Mouse (Mus musculus): ENCODE data around the gene Zfp536. TPM values are rescaled to one million over a fixed set of nuclear protein-coding genes. Genes with fewer than 3 reads are reported as not detected.

The Zfp536 gene
- polyA plus RNA-seq, 1 experiment from 2014 or later = 3.7 TPM

- H3K4me2 ChIP-seq (ENCODE audit: low read length) = no peak overlapping the region
These were observed 214.1 kb downstream of the Zfp536 start for GRCm38 (mm10) chr7:37559341-37559740.

GRCm38 (mm10) chr7:37556811-37557210 is 216.6 kb downstream of the Zfp536 start:
- no peak for TF ChIP-seq CTCF (IDR thresholded peaks at IDR 0.05; ENCODE audit: low read depth)
- DNase-seq (ENCODE audit: low spot score) = no peak
- no peak overlapping the region for H3K9ac ChIP-seq (ENCODE audit: low read depth, low read length)
- no peaks in the 10 kb centered on the region for H3K36me3 ChIP-seq (ENCODE audit: insufficient read depth, low read length)
- no peak for ATAC-seq (replicated peaks; ENCODE audit: low FRiP score, low read depth)
- no peaks in the 10 kb centered on the region for H3K4me1 ChIP-seq (replicated peaks; ENCODE audit: insufficient read depth, low read length)
- no peak overlapping the region for H3K4me2 ChIP-seq (ENCODE audit: low read length)
- no peaks in the 10 kb centered on the region for H3K27me3 ChIP-seq (ENCODE audit: insufficient read depth, low read length)
- H3K27ac ChIP-seq = no peak overlapping the region
- H3K4me3 ChIP-seq (replicated peaks; ENCODE audit: low read depth, low read length) = no peak overlapping the region
- no peaks in the 10 kb centered on the region for H3K9me3 ChIP-seq (replicated peaks; ENCODE audit: low read length)
- 92% methylated on average over 1 of the region's 1 CpGs for WGBS

More at GRCm38 (mm10) chr7:37559341-37559740, 214.1 kb downstream of the Zfp536 start:
- no peaks in the 10 kb centered on the region for H3K9me3 ChIP-seq (replicated peaks; ENCODE audit: low read length)
- H3K36me3 ChIP-seq (ENCODE audit: insufficient read depth, low read length) = no peaks in the 10 kb centered on the region
- no peak for DNase-seq (ENCODE audit: low spot score)
- no peak overlapping the region for H3K27ac ChIP-seq
- 87% methylated on average over 6 of the region's 6 CpGs for WGBS
- H3K27me3 ChIP-seq (ENCODE audit: insufficient read depth, low read length) = no peaks in the 10 kb centered on the region
- ATAC-seq (replicated peaks; ENCODE audit: low FRiP score, low read depth) = no peak
- H3K9ac ChIP-seq (ENCODE audit: low read depth, low read length) = no peak overlapping the region
- TF ChIP-seq CTCF (IDR thresholded peaks at IDR 0.05; ENCODE audit: low read depth) = no peak
- H3K4me1 ChIP-seq (replicated peaks; ENCODE audit: insufficient read depth, low read length) = 0 out of 2 replicates have a peak, but pooled peaks cover 5% of the 10 kb centered on the region
- H3K4me3 ChIP-seq (replicated peaks; ENCODE audit: low read depth, low read length) = no peak overlapping the region

- Histone ChIP-seq H3K36me3 (ENCODE audit: insufficient read depth, low read length) (no peaks in the 10 kb centered on the region), H3K4me2 (ENCODE audit: low read length) (no peak overlapping the region), H3K9ac (ENCODE audit: low read depth, low read length) (no peak overlapping the region), H3K4me3 (replicated peaks; ENCODE audit: low read depth, low read length) (no peak overlapping the region), H3K4me1 (replicated peaks; ENCODE audit: insufficient read depth, low read length) (no peaks in the 10 kb centered on the region), H3K27me3 (ENCODE audit: insufficient read depth, low read length) (no peaks in the 10 kb centered on the region), H3K9me3 (replicated peaks; ENCODE audit: low read length) (no peaks in the 10 kb centered on the region), H3K27ac (no peak overlapping the region)
- ATAC-seq (replicated peaks; ENCODE audit: low FRiP score, low read depth) (no peak), DNase-seq (ENCODE audit: low spot score) (no peak)
- WGBS = 74% methylated on average over 5 of the region's 5 CpGs
- no peak for TF ChIP-seq CTCF (IDR thresholded peaks at IDR 0.05; ENCODE audit: low read depth)
These were observed 219.0 kb downstream of the Zfp536 start for GRCm38 (mm10) chr7:37554405-37554804.

- ATAC-seq (replicated peaks; ENCODE audit: low FRiP score, low read depth) (no peak), DNase-seq (ENCODE audit: low spot score) (no peak)
- H3K4me1 ChIP-seq (replicated peaks; ENCODE audit: insufficient read depth, low read length) = no peaks in the 10 kb centered on the region
- H3K4me3 ChIP-seq (replicated peaks; ENCODE audit: low read depth, low read length) = no peak overlapping the region
- H3K27ac ChIP-seq = no peak overlapping the region
- TF ChIP-seq CTCF (IDR thresholded peaks at IDR 0.05; ENCODE audit: low read depth) = no peak
- no peaks in the 10 kb centered on the region for H3K9me3 ChIP-seq (replicated peaks; ENCODE audit: low read length)
- no peaks in the 10 kb centered on the region for H3K27me3 ChIP-seq (ENCODE audit: insufficient read depth, low read length)
- WGBS = 71% methylated on average over 3 of the region's 3 CpGs
- no peaks in the 10 kb centered on the region for H3K36me3 ChIP-seq (ENCODE audit: insufficient read depth, low read length)
- no peak overlapping the region for H3K9ac ChIP-seq (ENCODE audit: low read depth, low read length)
- no peak overlapping the region for H3K4me2 ChIP-seq (ENCODE audit: low read length)
These were observed 219.8 kb downstream of the Zfp536 start for GRCm38 (mm10) chr7:37553646-37554045.

GRCm38 (mm10) chr7:37552384-37552783 is 221.1 kb downstream of the Zfp536 start:
- no peaks in the 10 kb centered on the region for H3K4me1 ChIP-seq (replicated peaks; ENCODE audit: insufficient read depth, low read length)
- H3K9ac ChIP-seq (ENCODE audit: low read depth, low read length) = no peak overlapping the region
- no peaks in the 10 kb centered on the region for H3K36me3 ChIP-seq (ENCODE audit: insufficient read depth, low read length)
- WGBS = 36% methylated on average over 3 of the region's 3 CpGs
- no peak for TF ChIP-seq CTCF (IDR thresholded peaks at IDR 0.05; ENCODE audit: low read depth)
- H3K9me3 ChIP-seq (replicated peaks; ENCODE audit: low read length) = no peaks in the 10 kb centered on the region
- H3K4me2 ChIP-seq (ENCODE audit: low read length) = no peak overlapping the region
- ATAC-seq (replicated peaks; ENCODE audit: low FRiP score, low read depth) (no peak), DNase-seq (ENCODE audit: low spot score) (peak; percentile 24)
- no peak overlapping the region for H3K4me3 ChIP-seq (replicated peaks; ENCODE audit: low read depth, low read length)
- no peak overlapping the region for H3K27ac ChIP-seq
- H3K27me3 ChIP-seq (ENCODE audit: insufficient read depth, low read length) = no peaks in the 10 kb centered on the region

GRCm38 (mm10) chr7:37548805-37549204 is 224.6 kb downstream of the Zfp536 start:
- Histone ChIP-seq H3K36me3 (ENCODE audit: insufficient read depth, low read length) (no peaks in the 10 kb centered on the region), H3K27ac (no peak overlapping the region), H3K4me3 (replicated peaks; ENCODE audit: low read depth, low read length) (no peak overlapping the region), H3K27me3 (ENCODE audit: insufficient read depth, low read length) (no peaks in the 10 kb centered on the region), H3K4me2 (ENCODE audit: low read length) (no peak overlapping the region), H3K4me1 (replicated peaks; ENCODE audit: insufficient read depth, low read length) (no peaks in the 10 kb centered on the region), H3K9me3 (replicated peaks; ENCODE audit: low read length) (no peaks in the 10 kb centered on the region), H3K9ac (ENCODE audit: low read depth, low read length) (no peak overlapping the region)
- WGBS = 68% methylated on average over 15 of the region's 15 CpGs
- ATAC-seq (replicated peaks; ENCODE audit: low FRiP score, low read depth) = no peak
- no peak for TF ChIP-seq CTCF (IDR thresholded peaks at IDR 0.05; ENCODE audit: low read depth)
- no peak for DNase-seq (ENCODE audit: low spot score)

GRCm38 (mm10) chr7:37544011-37544410 is 229.4 kb downstream of the Zfp536 start:
- Histone ChIP-seq H3K9me3 (replicated peaks; ENCODE audit: low read length) (no peaks in the 10 kb centered on the region), H3K4me1 (replicated peaks; ENCODE audit: insufficient read depth, low read length) (no peaks in the 10 kb centered on the region), H3K4me2 (ENCODE audit: low read length) (no peak overlapping the region), H3K27me3 (ENCODE audit: insufficient read depth, low read length) (no peaks in the 10 kb centered on the region), H3K9ac (ENCODE audit: low read depth, low read length) (no peak overlapping the region), H3K27ac (no peak overlapping the region), H3K4me3 (replicated peaks; ENCODE audit: low read depth, low read length) (no peak overlapping the region), H3K36me3 (ENCODE audit: insufficient read depth, low read length) (no peaks in the 10 kb centered on the region)
- DNase-seq (ENCODE audit: low spot score) (no peak), ATAC-seq (replicated peaks; ENCODE audit: low FRiP score, low read depth) (no peak)
- WGBS = 24% methylated on average over 6 of the region's 6 CpGs
- TF ChIP-seq CTCF (IDR thresholded peaks at IDR 0.05; ENCODE audit: low read depth) = no peak

Measured in kidney, postnatal 0 days (tissue).